Mouse (Mus musculus) MEL (cell line): ENCODE results near the gene Lnx1. TPM values are rescaled to one million over a fixed set of nuclear protein-coding genes. Genes with fewer than 3 reads are reported as not detected.

Source experiments
- DNase-seq: peaks from one replicate; pipeline ENCODE4 v3.0.0; 2011; ENCODE audit warnings: low read depth, low spot score
- H3K27ac ChIP-seq: 2 replicates; pipeline ENCODE4 v1.5.1; 2012; ENCODE audit warnings: low read depth, mild to moderate bottlenecking, control low read depth, low read length, moderate library complexity; ENCODE audit not compliant: control insufficient read depth
- H3K27me3 ChIP-seq, 2 experiments: fragments of 150-350 bp in 1 of 2; sonication (generic) in 1 of 2; 2 replicates each; pipeline ENCODE4 v1.6.1; 2012; ENCODE audit warnings: low read length in 2 of 2, mild to moderate bottlenecking in 2 of 2, improper control_type of control experiment in 1 of 2, moderate library complexity in 1 of 2; ENCODE audit not compliant: insufficient read depth in 2 of 2, control insufficient read depth in 1 of 2
- H3K36me3 ChIP-seq, 2 experiments: 2 replicates each; pipeline ENCODE4 v1.6.1; 2012 to 2014; ENCODE audit warnings: low read length in 2 of 2, improper control_type of control experiment in 1 of 2, inconsistent platforms in 1 of 2, mild to moderate bottlenecking in 1 of 2; ENCODE audit not compliant: insufficient read depth in 2 of 2, control insufficient read depth in 1 of 2
- H3K4me1 ChIP-seq, 2 experiments: fragments of 150-350 bp in 1 of 2; sonication (generic) in 1 of 2; 2 replicates each; pipeline ENCODE4 v1.6.1; 2012; ENCODE audit warnings: low read length in 2 of 2, improper control_type of control experiment in 1 of 2, mild to moderate bottlenecking in 1 of 2; ENCODE audit not compliant: insufficient read depth in 2 of 2, control insufficient read depth in 1 of 2
- H3K4me3 ChIP-seq, 2 experiments: fragments of 150-350 bp in 1 of 2; sonication (generic) in 1 of 2; 2 replicates each; pipeline ENCODE4 v1.5.1; 2012; ENCODE audit warnings: low read depth in 2 of 2, low read length in 2 of 2, mild to moderate bottlenecking in 2 of 2, moderate library complexity in 2 of 2, control low read depth in 1 of 2, improper control_type of control experiment in 1 of 2; ENCODE audit not compliant: control insufficient read depth in 1 of 2, insufficient read depth in 1 of 2
- H3K79me2 ChIP-seq: 2 replicates; pipeline ENCODE4 v1.6.1; 2012; ENCODE audit warnings: mild to moderate bottlenecking, low read length, moderate library complexity; ENCODE audit not compliant: control insufficient read depth, poor library complexity, insufficient read depth
- H3K9ac ChIP-seq: 2 replicates; pipeline ENCODE4 v1.6.1; 2012; ENCODE audit warnings: low read depth, mild to moderate bottlenecking, control low read depth, low read length, moderate library complexity; ENCODE audit not compliant: control insufficient read depth, poor library complexity, severe bottlenecking
- H3K9me3 ChIP-seq: fragments of 150-350 bp; sonication (generic); replicated peaks from 2 replicates; pipeline ENCODE4 v1.6.1; 2012; ENCODE audit warnings: mild to moderate bottlenecking, low read length, improper control_type of control experiment, moderate library complexity; ENCODE audit not compliant: insufficient read depth
- CHD1 ChIP-seq: IDR thresholded peaks from 2 replicates; pipeline ENCODE4 v1.6.1; 2012; ENCODE audit warnings: low read depth, mild to moderate bottlenecking, inconsistent platforms, low read length, improper control_type of control experiment
- CHD2 ChIP-seq: IDR thresholded peaks from 2 replicates; pipeline ENCODE4 v1.6.1; 2011; ENCODE audit warnings: low read length, improper control_type of control experiment
- CTCF ChIP-seq, 3 experiments: IDR thresholded peaks in 2 of 3; conservative IDR thresholded peaks in 1 of 3; 2 replicates each; pipeline ENCODE4 v1.5.1; 2011 to 2012; ENCODE audit warnings: low read length in 3 of 3, low read depth in 2 of 3, mild to moderate bottlenecking in 2 of 3, improper control_type of control experiment in 1 of 3, inconsistent platforms in 1 of 3, mixed read lengths in 1 of 3, moderate library complexity in 1 of 3; ENCODE audit not compliant: control insufficient read depth in 1 of 3, insufficient read depth in 1 of 3, poor library complexity in 1 of 3, severe bottlenecking in 1 of 3
- E2F4 ChIP-seq: IDR thresholded peaks from 2 replicates; pipeline ENCODE4 v1.6.1; 2011; ENCODE audit warnings: low read depth, low read length, improper control_type of control experiment, borderline replicate concordance
- ETS1 ChIP-seq: IDR thresholded peaks from 2 replicates; pipeline ENCODE4 v1.6.1; 2012; ENCODE audit warnings: low read depth, mild to moderate bottlenecking, inconsistent platforms, low read length, improper control_type of control experiment, moderate library complexity
- GABPA ChIP-seq: IDR thresholded peaks from 2 replicates; pipeline ENCODE4 v1.6.1; 2012; ENCODE audit warnings: low read depth, mild to moderate bottlenecking, inconsistent platforms, low read length, improper control_type of control experiment, moderate library complexity
- KAT2A ChIP-seq: conservative IDR thresholded peaks from 2 replicates; pipeline ENCODE4 v1.6.1; 2012; ENCODE audit warnings: low read depth, low read length, improper control_type of control experiment, inconsistent platforms
- MAFK ChIP-seq: IDR thresholded peaks from 2 replicates; pipeline ENCODE4 v1.6.1; 2011; ENCODE audit warnings: low read depth, mild to moderate bottlenecking, low read length, improper control_type of control experiment, borderline replicate concordance
- MAZ ChIP-seq: IDR thresholded peaks from 2 replicates; pipeline ENCODE4 v1.6.1; 2012; ENCODE audit warnings: low read depth, mild to moderate bottlenecking, inconsistent platforms, low read length, improper control_type of control experiment
- POLR2A ChIP-seq, 2 experiments: IDR thresholded peaks; 2 replicates each; pipeline ENCODE4 v1.6.1; 2011 to 2012; ENCODE audit warnings: low read length in 2 of 2, mild to moderate bottlenecking in 2 of 2, control low read depth in 1 of 2, improper control_type of control experiment in 1 of 2, low read depth in 1 of 2, moderate library complexity in 1 of 2; ENCODE audit not compliant: control insufficient read depth in 1 of 2, insufficient read depth in 1 of 2, poor library complexity in 1 of 2
- POLR2AphosphoS5 ChIP-seq: IDR thresholded peaks from 2 replicates; pipeline ENCODE4 v1.6.1; 2012; ENCODE audit warnings: low read depth, borderline replicate concordance, mild to moderate bottlenecking, inconsistent platforms, low read length, moderate library complexity, mixed read lengths
- RCOR1 ChIP-seq: IDR thresholded peaks from 2 replicates; pipeline ENCODE4 v1.6.1; 2012; ENCODE audit warnings: low read depth, mild to moderate bottlenecking, inconsistent platforms, low read length, improper control_type of control experiment
- SIN3A ChIP-seq: IDR thresholded peaks from 2 replicates; pipeline ENCODE4 v1.6.1; 2012; ENCODE audit warnings: low read length, improper control_type of control experiment, inconsistent platforms
- TAL1 ChIP-seq: IDR thresholded peaks from 2 replicates; pipeline ENCODE4 v1.6.1; 2012; ENCODE audit warnings: mild to moderate bottlenecking, inconsistent platforms, low read length, moderate library complexity, mixed read lengths
- TBP ChIP-seq: IDR thresholded peaks from 2 replicates; pipeline ENCODE4 v1.8.0; 2011; ENCODE audit warnings: low read depth, low read length, improper control_type of control experiment
- USF1 ChIP-seq: IDR thresholded peaks from 2 replicates; pipeline ENCODE4 v1.6.1; 2014; ENCODE audit warnings: low read depth, mild to moderate bottlenecking, inconsistent platforms, low read length, improper control_type of control experiment, moderate library complexity
- USF2 ChIP-seq, 2 experiments: IDR thresholded peaks; 2 replicates each; pipeline ENCODE4 v1.6.1; 2011 to 2012; ENCODE audit warnings: improper control_type of control experiment in 2 of 2, low read length in 2 of 2, borderline replicate concordance in 1 of 2, inconsistent platforms in 1 of 2, low read depth in 1 of 2, mild to moderate bottlenecking in 1 of 2; ENCODE audit not compliant: insufficient read depth in 1 of 2
- ZC3H11A ChIP-seq: IDR thresholded peaks from 2 replicates; pipeline ENCODE4 v1.6.1; 2012; ENCODE audit warnings: low read depth, mild to moderate bottlenecking, inconsistent platforms, low read length, improper control_type of control experiment
- ZMIZ1 ChIP-seq: IDR thresholded peaks from 2 replicates; pipeline ENCODE4 v1.6.1; 2012; ENCODE audit warnings: low read depth, mild to moderate bottlenecking, inconsistent platforms, low read length, improper control_type of control experiment, moderate library complexity
- ZNF384 ChIP-seq: IDR thresholded peaks from 2 replicates; pipeline ENCODE4 v1.6.1; 2012; ENCODE audit warnings: low read depth, mild to moderate bottlenecking, inconsistent platforms, low read length, improper control_type of control experiment
- polyA plus RNA-seq, 2 experiments: library from polyadenylated mRNA; stranded (reverse) in 1 of 2; unstranded in 1 of 2; fragments of >175 nt in 1 of 2; fragments of >200 nt in 1 of 2; gene quantifications; 2 replicates each; pipeline versions ENCODE4 v1.2.1 to v1.2.4; 2012; ENCODE audit warnings: low replicate concordance in 2 of 2, low read depth in 1 of 2; ENCODE audit not compliant: insufficient read length in 2 of 2, insufficient read depth in 1 of 2, missing spikeins in 1 of 2
- total RNA-seq: library from RNA; depleted of rRNA; stranded (reverse); fragments of 300-350 nt; gene quantifications from 2 replicates; pipeline ENCODE4 v1.2.3, GENCODE M21; 2012

Gene Lnx1
- total and polyA plus RNA-seq, 3 experiments, result 0.06 TPM; not detected in 2

DNA sequence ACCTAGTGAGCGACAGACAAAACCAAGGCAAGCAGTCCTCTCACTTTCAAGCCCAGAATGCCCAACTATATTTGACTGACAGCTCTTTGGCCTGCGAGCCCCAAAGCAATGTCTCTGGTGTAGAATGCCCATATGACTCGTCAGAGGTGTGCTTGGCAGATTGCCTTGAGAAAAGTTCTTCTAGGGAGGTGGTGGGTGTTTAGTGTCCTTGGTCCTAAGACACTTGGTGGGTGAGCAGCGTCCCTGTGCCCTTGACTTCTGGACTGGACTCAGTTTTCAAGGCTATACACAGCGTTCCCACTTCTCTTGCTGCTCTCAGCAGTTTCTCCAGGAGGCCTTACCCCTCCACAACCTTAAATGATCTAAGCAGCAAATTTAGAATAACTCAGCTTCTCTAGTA, 30.2 kb downstream of the Lnx1 start:
- Histone ChIP-seq H3K4me3 (no peak overlapping the region), H3K79me2 (no peaks in the 10 kb centered on the region), H3K36me3 (no peaks in the 10 kb centered on the region), H3K4me1 (no peaks in the 10 kb centered on the region), H3K9ac (no peak overlapping the region), H3K27me3 (peaks cover 9 to 11% of the 10 kb centered on the region in 2 experiments), H3K9me3 (no peaks in the 10 kb centered on the region), H3K27ac (no peak overlapping the region)
- TF ChIP-seq CTCF (IDR thresholded peaks at IDR 0.05 in 2 of 3, conservative IDR thresholded peaks at IDR 0.05 in 1 of 3; ENCODE audit: control insufficient read depth in 1 of 3, insufficient read depth in 1 of 3, low read depth in 2 of 3, low read length in 3 of 3, poor library complexity in 1 of 3, severe bottlenecking in 1 of 3) (no peak), E2F4 (no peak), KAT2A (no peak), ETS1 (no peak)
- DNase-seq, result no peak

DNA sequence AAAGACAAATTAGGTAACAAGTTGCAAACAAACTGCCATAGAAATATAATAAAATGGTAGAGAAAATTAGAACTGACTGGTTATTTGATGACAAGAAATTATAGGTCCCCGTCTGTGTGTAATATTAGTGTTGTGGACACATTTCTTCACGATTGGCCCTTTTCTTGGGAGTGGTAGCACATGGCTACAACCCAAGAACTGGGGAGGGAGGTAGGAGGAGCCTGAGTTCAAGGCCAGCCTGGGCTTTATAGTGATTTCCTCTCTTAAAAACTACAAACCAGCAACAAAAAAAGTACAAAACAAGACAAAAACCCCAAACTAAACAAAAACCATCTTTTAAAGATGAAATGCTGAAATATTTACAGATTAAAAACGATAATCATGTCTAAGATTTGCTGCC, 31.8 kb downstream of the Lnx1 start:
- Histone ChIP-seq H3K36me3 (no peaks in the 10 kb centered on the region), H3K9ac (no peak overlapping the region), H3K79me2 (no peaks in the 10 kb centered on the region), H3K4me1 (no peaks in the 10 kb centered on the region), H3K27ac (no peak overlapping the region), H3K27me3 (peaks cover 8 to 11% of the 10 kb centered on the region in 2 experiments), H3K4me3 (no peak overlapping the region), H3K9me3 (no peaks in the 10 kb centered on the region)
- no peak for DNase-seq
- TF ChIP-seq GABPA (no peak), MAFK (no peak), ZC3H11A (no peak)

DNA sequence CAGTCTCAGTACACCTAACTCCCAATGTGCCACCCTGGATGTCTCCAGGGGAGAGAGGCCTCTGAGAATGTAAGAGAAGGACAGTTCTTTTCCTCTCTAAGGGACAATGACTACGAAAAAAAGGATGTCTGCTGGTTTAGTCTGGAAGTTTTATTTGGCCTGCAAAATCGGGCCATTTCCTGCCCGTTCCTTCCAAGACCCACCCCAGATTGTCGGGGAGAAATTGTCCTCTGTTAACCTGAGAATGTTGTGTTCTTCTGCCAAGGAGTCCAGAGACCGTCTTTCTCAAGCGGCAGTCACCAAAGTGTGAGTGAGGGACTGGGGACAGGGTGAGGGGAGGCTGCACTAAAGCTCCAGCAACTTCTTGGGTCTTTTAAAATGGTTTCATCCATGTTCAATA, 32.8 kb downstream of the Lnx1 start:
- no peaks in the 10 kb centered on the region for H3K79me2 ChIP-seq
- no peaks in the 10 kb centered on the region for H3K9me3 ChIP-seq
- H3K4me3 ChIP-seq, result no peak overlapping the region
- H3K27me3 ChIP-seq, result peaks cover 7 to 11% of the 10 kb centered on the region in 2 experiments
- no peaks in the 10 kb centered on the region for H3K36me3 ChIP-seq
- H3K9ac ChIP-seq, result no peak overlapping the region
- no peak for DNase-seq
- TF ChIP-seq ZMIZ1 (no peak), CHD1 (no peak), USF2 (IDR thresholded peaks at IDR 0.05; ENCODE audit: borderline replicate concordance in 1 of 2, insufficient read depth in 1 of 2, low read depth in 1 of 2, low read length in 2 of 2) (no peak), ZNF384 (no peak), POLR2AphosphoS5 (no peak), TAL1 (no peak), USF1 (no peak), RCOR1 (no peak), SIN3A (no peak), POLR2A (IDR thresholded peaks at IDR 0.05; ENCODE audit: control insufficient read depth in 1 of 2, insufficient read depth in 1 of 2, low read depth in 1 of 2, low read length in 2 of 2, poor library complexity in 1 of 2) (no peak), MAZ (no peak), CTCF (IDR thresholded peaks at IDR 0.05 in 2 of 3, conservative IDR thresholded peaks at IDR 0.05 in 1 of 3; ENCODE audit: control insufficient read depth in 1 of 3, insufficient read depth in 1 of 3, low read depth in 2 of 3, low read length in 3 of 3, poor library complexity in 1 of 3, severe bottlenecking in 1 of 3) (no peak), E2F4 (no peak), TBP (no peak), CHD2 (no peak)
- H3K27ac ChIP-seq, result no peak overlapping the region
- H3K4me1 ChIP-seq, result no peaks in the 10 kb centered on the region
